Mouse (Mus musculus) myocyte (in vitro differentiated cells): ENCODE measurements around the gene Rabepk.

Source experiments
- CEBPB ChIP-seq: IDR thresholded peaks from 2 replicates; pipeline ENCODE4 v1.6.1; 2011; ENCODE audit warnings: mild to moderate bottlenecking, moderate library complexity; ENCODE audit not compliant: poor library complexity, insufficient read depth, severe bottlenecking
- E2F4 ChIP-seq: IDR thresholded peaks from one replicate; pipeline ENCODE4 v1.6.1; 2011; ENCODE audit warnings: mild to moderate bottlenecking, control low read depth, moderate library complexity; ENCODE audit not compliant: insufficient read depth
- MAX ChIP-seq: IDR thresholded peaks from one replicate; pipeline ENCODE4 v1.6.1; 2011; ENCODE audit warnings: low read depth, mild to moderate bottlenecking, control low read depth
- MYOD1 ChIP-seq, 3 experiments: IDR thresholded peaks; one replicate each; pipeline ENCODE4 v1.6.1; 2011; ENCODE audit warnings: control low read depth in 2 of 3, low read depth in 2 of 3, mild to moderate bottlenecking in 2 of 3, moderate library complexity in 1 of 3; ENCODE audit not compliant: insufficient read length in 2 of 3, control insufficient read depth in 1 of 3
- MYOG ChIP-seq, 3 experiments: IDR thresholded peaks; one replicate each; pipeline ENCODE4 v1.6.1; 2011; ENCODE audit warnings: control low read depth in 2 of 3, low read depth in 2 of 3, mild to moderate bottlenecking in 2 of 3; ENCODE audit not compliant: insufficient read length in 2 of 3, control insufficient read depth in 1 of 3, insufficient read depth in 1 of 3
- POLR2A ChIP-seq: IDR thresholded peaks from one replicate; pipeline ENCODE4 v1.6.1; 2011; ENCODE audit warnings: low read depth, mild to moderate bottlenecking, control low read depth, moderate library complexity; ENCODE audit not compliant: insufficient read length
- POLR2AphosphoS2 ChIP-seq: IDR thresholded peaks from one replicate; pipeline ENCODE4 v1.6.1; 2011; ENCODE audit warnings: low read depth, control low read depth; ENCODE audit not compliant: insufficient read length
- REST ChIP-seq: IDR thresholded peaks from one replicate; pipeline ENCODE4 v1.6.1; 2011; ENCODE audit warnings: mild to moderate bottlenecking, control low read depth, moderate library complexity; ENCODE audit not compliant: insufficient read depth, insufficient read length
- SRF ChIP-seq: IDR thresholded peaks from one replicate; pipeline ENCODE4 v1.6.1; 2011; ENCODE audit warnings: low read depth; ENCODE audit not compliant: control insufficient read depth, insufficient read length
- TCF12 ChIP-seq: IDR thresholded peaks from one replicate; pipeline ENCODE4 v1.6.1; 2011; ENCODE audit warnings: mild to moderate bottlenecking, control low read depth; ENCODE audit not compliant: poor library complexity, insufficient read depth, severe bottlenecking
- TCF3 ChIP-seq: IDR thresholded peaks from one replicate; pipeline ENCODE4 v1.6.1; 2011; ENCODE audit warnings: low read depth, control low read depth; ENCODE audit not compliant: insufficient read length
- USF1 ChIP-seq: IDR thresholded peaks from one replicate; pipeline ENCODE4 v1.6.1; 2011; ENCODE audit warnings: low read depth, mild to moderate bottlenecking, control low read depth, moderate library complexity

DNA sequence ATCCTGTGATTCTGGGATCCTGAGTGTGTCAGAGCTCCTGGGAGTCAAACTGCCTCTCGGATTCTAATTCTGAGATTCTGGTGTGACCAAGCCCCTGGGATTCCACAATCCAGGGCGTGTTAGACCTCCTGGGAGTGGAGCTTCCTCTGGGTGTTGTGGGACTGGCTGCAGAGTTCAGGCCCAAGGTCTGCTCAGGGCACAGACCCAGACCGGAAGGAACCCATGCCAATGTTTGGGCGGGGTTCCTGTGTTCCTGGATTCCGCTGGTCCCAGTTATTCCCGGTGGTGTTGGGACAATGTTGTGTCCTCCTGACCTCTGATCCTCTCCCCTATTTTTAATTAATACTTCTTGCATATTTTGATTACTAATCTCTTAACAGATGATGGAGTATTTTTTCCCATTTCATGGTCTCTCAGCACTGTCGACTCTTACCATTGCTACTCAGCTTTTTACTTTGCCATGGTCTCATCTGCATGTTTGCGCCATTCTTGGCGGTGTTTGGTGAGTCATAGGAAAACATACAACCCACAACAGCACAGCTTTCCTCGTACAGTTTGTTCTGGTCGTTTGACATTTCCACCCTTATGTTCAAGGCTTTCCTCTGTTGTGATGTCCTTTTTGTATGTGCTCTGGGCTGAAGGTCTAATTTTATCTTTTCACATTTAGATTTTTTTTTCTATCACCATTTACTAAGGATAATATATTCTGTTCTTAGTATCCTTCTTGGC is 43.7 kb upstream of the Rabepk start:
- TF ChIP-seq USF1 (no peak), SRF (no peak), MYOG (IDR thresholded peaks at IDR 0.05; ENCODE audit: control insufficient read depth in 1 of 3, insufficient read depth in 1 of 3, insufficient read length in 2 of 3, low read depth in 2 of 3) (no peak), E2F4 (no peak), POLR2A (no peak), TCF12 (no peak), POLR2AphosphoS2 (no peak), CEBPB (no peak), MAX (no peak), TCF3 (no peak), REST (no peak), MYOD1 (IDR thresholded peaks at IDR 0.05; ENCODE audit: control insufficient read depth in 1 of 3, insufficient read length in 2 of 3, low read depth in 2 of 3) (no peak)
